Mouse (Mus musculus): Measurements from ENCODE around the gene Abcd1. TPM values are rescaled to one million over a fixed set of nuclear protein-coding genes. Genes with fewer than 3 reads are reported as not detected.
"Not testable (repeated sequence)": the region's sequence is repeated elsewhere in the genome, so short reads cannot be mapped to it uniquely, and the experiment has no call there.

Abcd1 gene
- polyA plus RNA-seq, 1 experiment from 2014 or later, result 8.7 TPM

- ATAC-seq (ENCODE audit: low FRiP score) (no peak), DNase-seq (ENCODE audit: low spot score) (no peak)
- Histone ChIP-seq H3K4me3 (ENCODE audit: low read depth, low read length) (no peak overlapping the region; the same call in 1 of the 2 replicates), H3K4me2 (replicated peaks; ENCODE audit: low read depth, low read length) (no peak overlapping the region), H3K27ac (ENCODE audit: low read depth, low read length) (no peak overlapping the region), H3K4me1 (replicated peaks; ENCODE audit: control insufficient read depth, insufficient read depth, low read length) (no peaks in the 10 kb centered on the region), H3K27me3 (ENCODE audit: control insufficient read depth, insufficient read depth, low read length) (no peaks in the 10 kb centered on the region), H3K9ac (ENCODE audit: low read depth, low read length) (no peak overlapping the region), H3K36me3 (ENCODE audit: control insufficient read depth, insufficient read depth, low read length) (no peaks in the 10 kb centered on the region), H3K9me3 (ENCODE audit: control insufficient read depth, low read length) (no peaks in the 10 kb centered on the region)
- 62% methylated on average over 5 of the region's 5 CpGs for WGBS
Measured at GRCm38 (mm10) chrX:73718686-73719362, 2.4 kb downstream of the Abcd1 start.

- H3K4me2 ChIP-seq (replicated peaks; ENCODE audit: low read depth, low read length), result no peak overlapping the region
- no peaks in the 10 kb centered on the region for H3K4me1 ChIP-seq (replicated peaks; ENCODE audit: control insufficient read depth, insufficient read depth, low read length)
- WGBS, result 54% methylated on average over 1 of the region's 1 CpGs
- H3K9ac ChIP-seq (ENCODE audit: low read depth, low read length), result no peak overlapping the region
- no peaks in the 10 kb centered on the region for H3K9me3 ChIP-seq (ENCODE audit: control insufficient read depth, low read length)
- no peaks in the 10 kb centered on the region for H3K36me3 ChIP-seq (ENCODE audit: control insufficient read depth, insufficient read depth, low read length)
- ATAC-seq (ENCODE audit: low FRiP score) (no peak), DNase-seq (ENCODE audit: low spot score) (no peak)
- H3K27ac ChIP-seq (ENCODE audit: low read depth, low read length), result no peak overlapping the region
- H3K4me3 ChIP-seq (ENCODE audit: low read depth, low read length), result no peak overlapping the region
- H3K27me3 ChIP-seq (ENCODE audit: control insufficient read depth, insufficient read depth, low read length), result no peaks in the 10 kb centered on the region
Measured at GRCm38 (mm10) chrX:73730908-73731307, 14.5 kb downstream of the Abcd1 start.

GRCm38 (mm10) chrX:73738155-73738554, 21.8 kb downstream of the Abcd1 start:
- Histone ChIP-seq H3K4me1 (replicated peaks; ENCODE audit: control insufficient read depth, insufficient read depth, low read length) (no peaks in the 10 kb centered on the region), H3K27me3 (ENCODE audit: control insufficient read depth, insufficient read depth, low read length) (no peaks in the 10 kb centered on the region), H3K36me3 (ENCODE audit: control insufficient read depth, insufficient read depth, low read length) (no peaks in the 10 kb centered on the region), H3K9ac (ENCODE audit: low read depth, low read length) (no peak overlapping the region), H3K9me3 (ENCODE audit: control insufficient read depth, low read length) (no peaks in the 10 kb centered on the region), H3K4me3 (ENCODE audit: low read depth, low read length) (no peak overlapping the region), H3K27ac (ENCODE audit: low read depth, low read length) (no peak overlapping the region), H3K4me2 (replicated peaks; ENCODE audit: low read depth, low read length) (no peak overlapping the region)
- DNase-seq (ENCODE audit: low spot score), result no peak
- 88% methylated on average over 1 of the region's 1 CpGs for WGBS
- no peak for ATAC-seq (ENCODE audit: low FRiP score)

- Histone ChIP-seq H3K27me3 (ENCODE audit: control insufficient read depth, insufficient read depth, low read length) (no peaks in the 10 kb centered on the region), H3K4me2 (replicated peaks; ENCODE audit: low read depth, low read length) (no peak overlapping the region), H3K4me1 (replicated peaks; ENCODE audit: control insufficient read depth, insufficient read depth, low read length) (no peaks in the 10 kb centered on the region), H3K27ac (ENCODE audit: low read depth, low read length) (no peak overlapping the region), H3K9ac (ENCODE audit: low read depth, low read length) (no peak overlapping the region), H3K4me3 (ENCODE audit: low read depth, low read length) (no peak overlapping the region), H3K9me3 (ENCODE audit: control insufficient read depth, low read length) (no peaks in the 10 kb centered on the region), H3K36me3 (ENCODE audit: control insufficient read depth, insufficient read depth, low read length) (no peaks in the 10 kb centered on the region)
- ATAC-seq (ENCODE audit: low FRiP score) (no peak), DNase-seq (ENCODE audit: low spot score) (no peak)
- 62% methylated on average over 5 of the region's 5 CpGs for WGBS
Measured at GRCm38 (mm10) chrX:73739151-73739550, 22.8 kb downstream of the Abcd1 start.

- ATAC-seq (ENCODE audit: low FRiP score); H3K27ac ChIP-seq (ENCODE audit: low read depth, low read length); H3K9ac ChIP-seq (ENCODE audit: low read depth, low read length); H3K27me3 ChIP-seq (ENCODE audit: control insufficient read depth, insufficient read depth, low read length); H3K4me2 ChIP-seq (replicated peaks; ENCODE audit: low read depth, low read length); DNase-seq (ENCODE audit: low spot score); H3K4me1 ChIP-seq (replicated peaks; ENCODE audit: control insufficient read depth, insufficient read depth, low read length); H3K36me3 ChIP-seq (ENCODE audit: control insufficient read depth, insufficient read depth, low read length); H3K9me3 ChIP-seq (ENCODE audit: control insufficient read depth, low read length); H3K4me3 ChIP-seq (ENCODE audit: low read depth, low read length): not testable (repeated sequence)
- WGBS, result 94% methylated on average over 7 of the region's 7 CpGs
Measured at GRCm38 (mm10) chrX:73739841-73740240, 23.4 kb downstream of the Abcd1 start.

- no peak overlapping the region for H3K4me3 ChIP-seq (ENCODE audit: low read depth, low read length)
- H3K9me3 ChIP-seq (ENCODE audit: control insufficient read depth, low read length), result no peaks in the 10 kb centered on the region
- H3K27ac ChIP-seq (ENCODE audit: low read depth, low read length), result no peak overlapping the region
- H3K9ac ChIP-seq (ENCODE audit: low read depth, low read length), result no peak overlapping the region
- H3K36me3 ChIP-seq (ENCODE audit: control insufficient read depth, insufficient read depth, low read length), result no peaks in the 10 kb centered on the region
- no peak overlapping the region for H3K4me2 ChIP-seq (replicated peaks; ENCODE audit: low read depth, low read length)
- no peaks in the 10 kb centered on the region for H3K27me3 ChIP-seq (ENCODE audit: control insufficient read depth, insufficient read depth, low read length)
- ATAC-seq (ENCODE audit: low FRiP score), result no peak
- 92% methylated on average over 1 of the region's 1 CpGs for WGBS
- H3K4me1 ChIP-seq (replicated peaks; ENCODE audit: control insufficient read depth, insufficient read depth, low read length), result no peaks in the 10 kb centered on the region
- no peak for DNase-seq (ENCODE audit: low spot score)
Measured at GRCm38 (mm10) chrX:73744774-73745481, 28.5 kb downstream of the Abcd1 start.

- no peaks in the 10 kb centered on the region for H3K9me3 ChIP-seq (ENCODE audit: control insufficient read depth, low read length)
- no peak overlapping the region for H3K4me3 ChIP-seq (ENCODE audit: low read depth, low read length)
- H3K27me3 ChIP-seq (ENCODE audit: control insufficient read depth, insufficient read depth, low read length), result no peaks in the 10 kb centered on the region
- no peaks in the 10 kb centered on the region for H3K4me1 ChIP-seq (replicated peaks; ENCODE audit: control insufficient read depth, insufficient read depth, low read length)
- no peak overlapping the region for H3K9ac ChIP-seq (ENCODE audit: low read depth, low read length)
- H3K4me2 ChIP-seq (replicated peaks; ENCODE audit: low read depth, low read length), result no peak overlapping the region
- DNase-seq (ENCODE audit: low spot score), result no peak
- ATAC-seq (ENCODE audit: low FRiP score), result no peak
- no peak overlapping the region for H3K27ac ChIP-seq (ENCODE audit: low read depth, low read length)
- 73% methylated on average over 1 of the region's 1 CpGs for WGBS
- H3K36me3 ChIP-seq (ENCODE audit: control insufficient read depth, insufficient read depth, low read length), result no peaks in the 10 kb centered on the region
Measured at GRCm38 (mm10) chrX:73748977-73749376, 32.6 kb downstream of the Abcd1 start.

- Histone ChIP-seq H3K27ac (ENCODE audit: low read depth, low read length) (no peak within 1 kb of the TSS), H3K9me3 (ENCODE audit: control insufficient read depth, low read length) (no peaks in the 10 kb centered on the region), H3K9ac (ENCODE audit: low read depth, low read length) (no peak within 1 kb of the TSS), H3K4me1 (replicated peaks; ENCODE audit: control insufficient read depth, insufficient read depth, low read length) (no peaks in the 10 kb centered on the region), H3K4me3 (ENCODE audit: low read depth, low read length) (no peak within 1 kb of the TSS), H3K36me3 (ENCODE audit: control insufficient read depth, insufficient read depth, low read length) (no peaks in the 10 kb centered on the region), H3K4me2 (replicated peaks; ENCODE audit: low read depth, low read length) (no peak within 1 kb of the TSS), H3K27me3 (ENCODE audit: control insufficient read depth, insufficient read depth, low read length) (no peaks in the 10 kb centered on the region)
- 67% methylated on average over 5 of the region's 5 CpGs for WGBS
- DNase-seq (ENCODE audit: low spot score) (no peak), ATAC-seq (ENCODE audit: low FRiP score) (no peak)
Measured at GRCm38 (mm10) chrX:73756334-73757140, 40.1 kb downstream of the Abcd1 start, which contains the start of gene Plxnb3. Gene Plxnb3 (plus strand): TSS chrX:73757090.
